Mouse (Mus musculus): ENCODE measurements around the gene Dlgap4. TPM values are rescaled to one million over a fixed set of nuclear protein-coding genes. Genes with fewer than 3 reads are reported as not detected.

The Dlgap4 gene
- total and polyA plus RNA-seq, 3 experiments, result 10.4 to 39.6 TPM; not detected in 1

- Histone ChIP-seq H3K9ac (ENCODE audit: control insufficient read depth, low read depth, low read length, poor library complexity, severe bottlenecking) (peak overlapping the region; percentile 78), H3K36me3 (ENCODE audit: control insufficient read depth in 1 of 2, insufficient read depth in 2 of 2, low read length in 2 of 2) (peaks cover 0 to 6% of the 10 kb centered on the region in 2 experiments; a peak in 2 of 4 replicates), H3K27ac (ENCODE audit: control insufficient read depth, low read depth, low read length) (peak overlapping the region; percentile 74), H3K27me3 (ENCODE audit: control insufficient read depth in 1 of 2, insufficient read depth in 2 of 2, low read length in 2 of 2) (no peaks in the 10 kb centered on the region), H3K79me2 (ENCODE audit: control insufficient read depth, insufficient read depth, low read length, poor library complexity) (no peaks in the 10 kb centered on the region; the same call in 1 of the 2 replicates), H3K4me1 (ENCODE audit: control insufficient read depth in 1 of 2, insufficient read depth in 2 of 2, low read length in 2 of 2) (peaks cover 5 to 11% of the 10 kb centered on the region in 2 experiments), H3K9me3 (replicated peaks; ENCODE audit: insufficient read depth, low read length) (no peaks in the 10 kb centered on the region), H3K4me3 (ENCODE audit: control insufficient read depth in 1 of 2, insufficient read depth in 1 of 2, low read depth in 2 of 2, low read length in 2 of 2) (peak overlapping the region; percentile 82 to 83)
- TF ChIP-seq SIN3A (IDR thresholded peaks at IDR 0.05; ENCODE audit: low read length) (peak; percentile 82), NRF1 (IDR thresholded peaks at IDR 0.05; ENCODE audit: insufficient read depth, low read depth, low read length, poor library complexity, severe bottlenecking) (no peak), TCF12 (IDR thresholded peaks at IDR 0.05; ENCODE audit: low read depth, low read length) (peak; percentile 35; the same call in 1 of the 2 replicates), ELF1 (IDR thresholded peaks at IDR 0.05; ENCODE audit: low read depth, low read length) (peak; percentile 68; the same call in 1 of the 2 replicates), ETS1 (IDR thresholded peaks at IDR 0.05; ENCODE audit: low read depth, low read length) (peak; percentile 75), MXI1 (IDR thresholded peaks at IDR 0.05; ENCODE audit: low read depth, low read length) (peak; percentile 54; the same call in 1 of the 2 replicates)
- peak; percentile 81 for DNase-seq (ENCODE audit: low read depth, low spot score)
Measured at GRCm38 (mm10) chr2:156730501-156730921, 117.0 kb downstream of the Dlgap4 start.

GRCm38 (mm10) chr2:156731592-156731991 is 118.1 kb downstream of the Dlgap4 start:
- DNase-seq (ENCODE audit: low read depth, low spot score), result no peak
- peak overlapping the region in 1 of 2 experiments; percentile 82; a peak in 2 of 4 replicates for H3K4me3 ChIP-seq (ENCODE audit: control insufficient read depth in 1 of 2, insufficient read depth in 1 of 2, low read depth in 2 of 2, low read length in 2 of 2)
- H3K27me3 ChIP-seq (ENCODE audit: control insufficient read depth in 1 of 2, insufficient read depth in 2 of 2, low read length in 2 of 2), result no peaks in the 10 kb centered on the region
- H3K79me2 ChIP-seq (ENCODE audit: control insufficient read depth, insufficient read depth, low read length, poor library complexity), result no peaks in the 10 kb centered on the region; the same call in 1 of the 2 replicates
- no peak overlapping the region for H3K27ac ChIP-seq (ENCODE audit: control insufficient read depth, low read depth, low read length)
- H3K9ac ChIP-seq (ENCODE audit: control insufficient read depth, low read depth, low read length, poor library complexity, severe bottlenecking), result no peak overlapping the region
- no peaks in the 10 kb centered on the region for H3K9me3 ChIP-seq (replicated peaks; ENCODE audit: insufficient read depth, low read length)
- TF ChIP-seq POLR2AphosphoS2 (IDR thresholded peaks at IDR 0.05; ENCODE audit: low read length) (no peak), SMC3 (IDR thresholded peaks at IDR 0.05; ENCODE audit: low read depth, low read length) (no peak), RAD21 (IDR thresholded peaks at IDR 0.05; ENCODE audit: low read depth, low read length) (no peak), MAX (IDR thresholded peaks at IDR 0.05; ENCODE audit: low read length) (no peak), MAFK (IDR thresholded peaks at IDR 0.05; ENCODE audit: borderline replicate concordance, low read depth, low read length) (no peak), EP300 (IDR thresholded peaks at IDR 0.05; ENCODE audit: low read depth in 1 of 2, low read length in 2 of 2) (no peak), ZMIZ1 (IDR thresholded peaks at IDR 0.05; ENCODE audit: low read depth, low read length) (no peak), ELF1 (IDR thresholded peaks at IDR 0.05; ENCODE audit: low read depth, low read length) (no peak), TBP (IDR thresholded peaks at IDR 0.05; ENCODE audit: low read depth, low read length) (no peak), GABPA (IDR thresholded peaks at IDR 0.05; ENCODE audit: low read depth, low read length) (no peak), ETS1 (IDR thresholded peaks at IDR 0.05; ENCODE audit: low read depth, low read length) (no peak), USF2 (IDR thresholded peaks at IDR 0.05; ENCODE audit: borderline replicate concordance in 1 of 2, insufficient read depth in 1 of 2, low read depth in 1 of 2, low read length in 2 of 2) (no peak), BHLHE40 (IDR thresholded peaks at IDR 0.05; ENCODE audit: borderline replicate concordance, low read depth, low read length) (no peak), USF1 (IDR thresholded peaks at IDR 0.05; ENCODE audit: low read depth, low read length) (no peak), CTCF (IDR thresholded peaks at IDR 0.05 in 2 of 3, conservative IDR thresholded peaks at IDR 0.05 in 1 of 3; ENCODE audit: control insufficient read depth in 1 of 3, insufficient read depth in 1 of 3, low read depth in 2 of 3, low read length in 3 of 3, poor library complexity in 1 of 3, severe bottlenecking in 1 of 3) (no peak), HCFC1 (IDR thresholded peaks at IDR 0.05; ENCODE audit: low read depth, low read length) (no peak), NELFE (IDR thresholded peaks at IDR 0.05; ENCODE audit: low read depth, low read length) (no peak), POLR2AphosphoS5 (IDR thresholded peaks at IDR 0.05; ENCODE audit: borderline replicate concordance, low read depth, low read length) (no peak)
- H3K4me1 ChIP-seq (ENCODE audit: control insufficient read depth in 1 of 2, insufficient read depth in 2 of 2, low read length in 2 of 2), result peaks cover 5 to 11% of the 10 kb centered on the region in 2 experiments
- peaks cover 0 to 6% of the 10 kb centered on the region in 2 experiments; a peak in 2 of 4 replicates for H3K36me3 ChIP-seq (ENCODE audit: control insufficient read depth in 1 of 2, insufficient read depth in 2 of 2, low read length in 2 of 2)
